Mouse (Mus musculus) B cell, adult 2 months (primary cell): ENCODE measurements around the gene Slc44a1.

Experiments used
- DNase-seq, 2 experiments: peaks; one replicate each; pipeline ENCODE4 v3.0.0; 2022

The Slc44a1 gene

GRCm38 (mm10) chr4:53431585-53432234, 8.5 kb upstream of the Slc44a1 start:
- DNase-seq, result no peak

DNA sequence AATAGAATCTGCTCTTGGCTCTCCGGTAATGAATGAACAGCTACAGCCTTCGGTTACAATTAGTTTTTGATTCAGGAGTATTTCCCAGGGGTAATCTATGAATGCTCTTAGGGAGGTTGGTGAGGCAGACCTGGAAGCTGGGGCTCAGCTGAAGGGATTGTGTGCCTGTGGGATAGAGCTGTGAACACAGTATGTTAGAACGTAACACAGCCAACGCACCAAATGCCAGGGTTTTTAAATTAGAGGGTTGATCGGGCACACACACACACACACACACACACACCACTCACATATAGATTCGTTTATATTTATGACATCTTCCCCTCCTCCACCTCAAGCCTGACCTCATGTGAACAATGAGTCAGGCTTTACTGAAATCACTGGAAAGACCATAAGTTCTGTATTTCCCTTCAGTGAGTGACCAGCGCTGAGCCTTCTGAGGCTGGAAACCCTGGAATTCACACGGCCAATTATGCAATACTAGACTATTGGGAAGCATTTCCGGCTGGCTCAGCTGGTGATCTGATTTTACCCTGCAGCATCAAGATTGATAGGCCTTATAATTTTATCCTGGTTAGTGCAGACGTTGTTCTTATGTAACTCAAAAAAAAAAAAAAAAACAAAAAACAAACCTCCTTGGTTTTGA, 3.0 kb upstream of the Slc44a1 start:
- no peak for DNase-seq

GRCm38 (mm10) chr4:53438386-53438785, 1.8 kb upstream of the Slc44a1 start:
- DNase-seq, result no peak

- no peak for DNase-seq
Measured at GRCm38 (mm10) chr4:53438836-53439480, 1.3 kb upstream of the Slc44a1 start.

DNA sequence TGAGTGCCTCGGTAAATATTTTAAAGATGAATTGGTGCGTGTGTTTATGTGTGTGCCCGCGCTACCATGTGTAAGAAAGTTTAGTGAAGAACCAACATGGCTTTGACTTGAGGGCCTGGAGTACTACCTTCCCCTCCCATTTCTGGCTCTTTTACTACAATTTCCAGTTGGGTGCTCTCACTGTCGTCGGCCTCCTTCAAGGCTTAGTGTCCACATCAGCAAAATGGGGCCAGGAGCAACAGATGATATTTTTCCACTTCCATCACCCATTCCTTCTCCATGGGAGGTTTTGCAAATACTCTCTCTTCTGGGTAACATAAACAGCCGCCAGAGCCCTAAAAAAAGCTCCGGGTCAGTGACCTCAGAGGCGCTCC, 590 bp upstream of the Slc44a1 start:
- no peak for DNase-seq

DNA sequence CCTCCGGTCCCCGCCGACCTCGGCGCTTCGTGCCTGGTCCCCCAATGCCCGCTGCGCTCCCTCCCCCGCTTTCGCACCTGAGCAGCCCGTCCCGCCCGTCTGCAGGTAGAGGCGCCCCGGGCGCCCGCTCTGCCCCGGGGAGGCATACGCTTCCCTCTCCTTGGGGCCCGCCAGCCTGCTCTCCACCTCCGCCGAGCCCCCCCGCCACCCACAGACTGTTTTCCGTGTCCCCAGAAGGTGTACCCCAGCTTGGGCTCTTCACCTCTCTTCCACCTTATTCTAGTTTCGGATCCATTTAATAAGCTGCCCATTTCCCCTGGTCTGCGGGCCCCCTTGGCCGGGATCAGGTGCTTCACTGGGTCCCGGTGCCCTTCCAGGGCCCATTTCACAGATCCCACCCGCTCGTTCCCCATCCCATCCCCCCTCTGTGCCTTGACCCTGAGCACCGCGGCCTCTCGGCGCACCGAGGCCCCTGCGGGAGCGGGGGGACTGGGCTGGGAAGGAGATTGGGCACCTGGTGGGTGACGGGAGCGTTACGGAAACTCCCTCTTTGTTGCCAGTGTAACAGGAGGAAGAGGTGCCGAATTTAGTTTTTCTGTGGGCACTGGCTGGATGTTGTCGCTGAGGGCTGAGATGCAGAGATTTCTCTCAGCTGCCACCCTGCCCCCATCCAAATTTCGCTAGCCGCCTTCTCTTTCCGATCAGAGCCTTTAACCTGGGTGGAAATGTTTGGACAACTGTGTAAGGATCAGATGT, 781 bp downstream of the Slc44a1 start:
- peak; percentile 46 to 50 for DNase-seq

DNA sequence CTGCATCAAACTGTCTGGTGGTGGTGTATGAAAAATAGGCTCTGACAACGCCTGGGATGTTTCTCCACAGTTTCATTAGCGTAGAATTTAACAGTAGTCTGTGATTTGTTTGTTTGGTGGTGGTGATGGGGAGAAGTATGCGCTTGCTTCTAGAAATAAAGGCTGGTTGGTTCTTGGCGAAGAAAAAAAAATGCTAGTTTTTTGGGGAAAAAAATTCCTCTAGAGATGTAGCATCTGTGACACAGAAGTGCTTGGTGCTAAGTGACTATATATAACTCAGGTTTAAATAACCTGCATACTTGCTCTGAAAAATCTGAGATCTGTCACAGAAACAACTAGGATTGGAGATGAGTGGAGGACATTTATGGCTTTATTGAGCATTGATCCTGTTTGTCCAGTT, 1.5 kb downstream of the Slc44a1 start:
- no peak for DNase-seq

- DNase-seq, result no peak
Measured at GRCm38 (mm10) chr4:53446216-53446615, 6.0 kb downstream of the Slc44a1 start.

DNA sequence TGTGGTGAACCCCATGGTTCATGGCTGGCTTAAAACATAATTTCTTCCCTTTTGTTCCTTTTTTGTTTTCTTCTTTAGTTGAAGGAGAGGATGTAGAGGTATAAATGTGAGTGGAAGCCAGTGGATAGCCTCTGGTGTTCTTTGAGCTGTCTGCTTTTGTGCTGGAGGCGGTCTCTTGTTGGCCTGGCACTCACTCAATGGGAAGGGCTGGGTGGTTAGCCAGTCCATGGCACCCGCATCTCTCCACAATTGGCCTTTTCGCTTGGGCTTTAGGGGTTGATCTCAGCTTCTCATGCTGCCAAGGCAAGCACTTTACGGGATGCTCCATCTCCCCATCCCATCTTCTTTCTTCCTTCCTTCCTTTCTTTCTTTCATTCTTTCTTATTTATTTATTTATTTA, 7.6 kb downstream of the Slc44a1 start:
- DNase-seq, result no peak

DNA sequence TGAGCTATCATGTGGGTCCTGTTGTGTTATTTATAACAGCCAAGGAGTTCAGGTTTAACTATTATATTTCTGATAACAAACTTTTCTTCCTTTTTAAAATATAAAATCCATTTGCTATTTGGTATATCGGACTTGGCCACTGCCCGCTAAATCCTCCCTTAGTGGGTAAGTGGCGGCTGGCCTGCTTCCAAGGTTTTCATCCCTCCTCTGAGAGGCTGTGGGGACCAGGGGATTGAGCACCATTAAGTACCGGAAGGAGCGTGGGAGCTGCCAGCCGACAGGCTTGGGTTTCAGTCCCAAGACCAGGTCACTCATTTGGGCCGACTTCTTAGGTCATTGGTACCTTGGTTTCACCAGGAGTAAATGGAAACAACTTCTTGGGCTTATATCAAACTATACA, 10.5 kb downstream of the Slc44a1 start:
- DNase-seq, result no peak

DNA sequence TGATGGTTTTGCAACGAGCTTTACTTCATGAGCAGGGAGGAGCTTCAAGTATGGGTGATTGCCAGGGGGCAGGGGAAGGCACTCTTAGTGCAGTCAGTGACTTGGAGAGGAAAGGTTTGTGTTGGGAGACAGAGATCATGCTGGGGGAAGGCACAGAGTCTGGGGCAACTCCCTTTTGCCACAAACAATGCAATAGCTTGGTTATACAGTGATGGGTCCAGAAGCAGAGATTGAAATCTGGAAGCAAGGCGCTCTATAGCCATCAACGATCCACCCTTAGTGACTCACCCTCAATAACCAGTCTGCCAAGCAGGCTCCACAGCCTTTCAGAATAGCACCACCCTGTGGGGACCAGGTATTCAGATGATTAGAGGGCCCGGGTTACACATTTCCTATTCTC, 11.7 kb downstream of the Slc44a1 start:
- peak; percentile 55 to 59 for DNase-seq

DNA sequence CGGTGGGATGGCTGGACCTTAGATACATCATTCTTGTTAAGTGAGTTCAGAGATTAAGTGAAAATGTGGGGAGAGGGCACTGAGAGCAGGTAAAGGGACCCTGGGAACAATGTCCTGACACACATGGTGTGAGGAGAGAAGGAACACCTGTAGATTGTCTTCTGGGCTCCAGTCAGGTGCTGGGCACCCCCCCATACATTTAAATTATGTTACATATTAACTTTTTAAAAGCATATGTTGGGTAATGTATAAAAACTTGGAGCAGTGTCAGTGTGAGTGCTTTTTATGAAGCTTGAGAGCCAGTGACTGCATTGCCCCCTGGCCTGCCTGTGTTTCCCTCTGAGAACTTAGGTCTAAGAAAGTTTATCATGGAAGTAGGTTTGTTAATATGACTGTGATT, 12.2 kb downstream of the Slc44a1 start:
- DNase-seq, result no peak

- no peak for DNase-seq
Measured at GRCm38 (mm10) chr4:53452976-53453889, 13.0 kb downstream of the Slc44a1 start.

- no peak for DNase-seq
Measured at GRCm38 (mm10) chr4:53455885-53456284, 15.7 kb downstream of the Slc44a1 start.

DNA sequence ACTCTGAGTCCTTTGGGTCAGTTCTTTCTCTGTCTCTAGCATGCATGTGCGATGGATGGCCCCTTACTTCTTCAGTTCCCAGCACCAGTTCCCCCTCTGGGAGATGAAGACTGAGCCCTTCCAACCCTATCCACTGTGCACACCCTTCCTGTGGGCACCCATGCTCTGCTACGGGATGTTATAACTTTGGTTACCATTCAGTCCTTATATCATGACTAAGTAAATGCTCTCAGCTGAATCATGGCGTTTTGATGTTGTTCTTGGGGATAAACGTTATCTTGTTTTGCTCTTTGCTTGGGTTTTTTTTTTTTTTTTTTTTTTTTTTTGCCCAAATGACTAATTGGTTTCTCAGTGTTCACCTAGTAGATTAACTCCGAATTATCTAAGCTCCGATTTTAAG, 16.4 kb downstream of the Slc44a1 start:
- no peak for DNase-seq

DNA sequence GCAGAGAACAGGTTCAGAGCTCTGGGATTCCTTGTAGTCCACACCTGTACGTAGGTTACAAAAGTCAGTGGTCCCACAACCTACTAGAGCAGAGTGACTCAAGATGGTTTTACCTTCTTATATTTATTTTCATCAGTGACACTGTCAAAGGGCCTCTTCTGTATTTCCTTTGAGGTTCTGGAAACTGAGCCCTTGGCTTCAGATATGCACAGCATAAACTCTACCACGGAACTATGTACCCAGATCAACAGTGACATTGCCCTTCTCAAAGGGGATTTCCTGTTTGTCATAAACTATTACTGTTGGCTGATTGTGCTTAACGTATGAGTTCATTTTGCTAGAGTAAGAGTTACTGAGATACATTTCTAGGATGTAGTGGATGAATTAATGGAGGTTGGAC, 18.3 kb downstream of the Slc44a1 start:
- no peak for DNase-seq

GRCm38 (mm10) chr4:53459697-53460096, 19.5 kb downstream of the Slc44a1 start:
- no peak for DNase-seq

DNA sequence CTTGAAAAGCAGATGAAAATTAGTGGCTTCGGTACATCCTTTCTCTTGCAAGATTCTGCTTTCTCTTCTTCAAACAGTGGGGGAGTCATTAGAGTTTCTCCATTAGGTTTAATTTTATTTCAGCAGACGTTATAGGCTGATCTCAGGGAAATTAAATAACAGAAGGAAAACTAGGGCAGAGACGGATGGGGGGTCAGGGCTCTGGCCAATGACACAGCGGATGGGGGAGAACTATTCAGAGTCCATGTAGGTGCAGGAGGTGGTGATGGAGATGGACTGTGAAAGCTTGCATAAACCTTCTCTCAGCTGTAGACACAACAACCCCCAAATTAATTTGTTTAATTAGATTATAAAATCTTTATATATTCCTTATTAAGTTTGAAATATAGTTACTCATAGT, 20.8 kb downstream of the Slc44a1 start:
- no peak for DNase-seq

DNA sequence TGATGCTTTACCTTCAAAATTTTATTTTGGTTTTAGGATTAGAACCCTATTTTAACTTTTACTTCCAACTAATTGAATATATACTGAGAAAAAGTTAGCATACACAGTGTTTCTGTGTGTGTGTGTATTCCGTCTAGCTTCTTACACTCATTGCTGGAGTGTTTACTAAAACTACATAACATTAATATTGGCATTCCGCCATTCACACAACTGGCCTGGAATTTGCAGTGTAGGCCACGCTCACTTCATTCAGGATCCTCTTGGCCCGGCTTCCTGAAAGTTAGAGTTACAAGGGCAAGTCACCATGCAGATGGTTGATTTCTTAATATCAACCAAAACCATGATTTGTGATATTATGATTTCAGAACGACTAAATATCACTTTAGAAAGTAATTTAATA, 21.9 kb downstream of the Slc44a1 start:
- no peak for DNase-seq

GRCm38 (mm10) chr4:53462505-53463251, 22.5 kb downstream of the Slc44a1 start:
- DNase-seq, result no peak

GRCm38 (mm10) chr4:53465887-53466286, 25.7 kb downstream of the Slc44a1 start:
- no peak for DNase-seq

DNA sequence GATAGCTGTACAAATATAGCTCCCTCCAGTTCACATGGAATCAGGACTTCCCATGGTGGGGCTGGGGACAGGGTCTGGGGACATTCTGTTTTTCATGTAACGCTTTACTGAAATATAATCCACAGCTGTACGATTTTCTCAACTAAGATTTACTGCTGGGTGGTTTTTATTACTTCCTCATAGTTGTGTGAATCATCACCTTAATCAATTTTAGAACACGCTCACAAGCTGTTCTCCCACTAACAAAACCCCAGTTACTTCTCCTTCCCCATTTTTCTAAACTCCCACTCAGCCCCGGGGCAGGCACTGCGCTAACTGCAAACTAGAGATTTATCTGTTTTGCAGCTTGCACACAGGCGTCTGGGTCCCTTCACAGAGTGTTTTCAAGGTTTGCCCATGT, 28.8 kb downstream of the Slc44a1 start:
- DNase-seq, result peak; percentile 48 to 54
